Mouse (Mus musculus) mature B cell (primary cell): Measurements from ENCODE around the gene Tmem108.

Experiments
- in situ Hi-C: fragments of 300-500 bp; cut with MboI; formaldehyde crosslinking; loops from 2 replicates; pipeline ENCODE4 v1.14.3; 2019

Gene Tmem108

DNA sequence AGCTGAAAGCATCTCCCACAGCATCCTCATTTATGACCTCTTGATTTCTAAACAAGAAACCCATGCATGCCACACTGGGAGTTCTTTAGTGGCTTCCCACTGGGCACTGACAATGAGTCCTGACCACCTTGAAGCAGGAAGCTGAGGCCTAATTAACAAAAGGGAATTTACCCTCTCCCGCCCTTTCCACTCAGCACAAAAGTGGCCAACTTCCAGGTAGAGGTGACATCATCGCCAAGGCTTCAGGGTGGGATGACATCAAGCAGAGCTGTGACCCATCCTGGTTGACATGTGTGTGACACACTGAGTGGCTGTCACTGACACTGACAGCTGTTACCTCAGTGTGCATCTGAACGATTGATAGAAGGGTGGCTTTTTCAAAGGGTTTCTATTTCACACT lies 124.8 kb downstream of the Tmem108 start:
- in situ Hi-C loops: no loop called here

DNA sequence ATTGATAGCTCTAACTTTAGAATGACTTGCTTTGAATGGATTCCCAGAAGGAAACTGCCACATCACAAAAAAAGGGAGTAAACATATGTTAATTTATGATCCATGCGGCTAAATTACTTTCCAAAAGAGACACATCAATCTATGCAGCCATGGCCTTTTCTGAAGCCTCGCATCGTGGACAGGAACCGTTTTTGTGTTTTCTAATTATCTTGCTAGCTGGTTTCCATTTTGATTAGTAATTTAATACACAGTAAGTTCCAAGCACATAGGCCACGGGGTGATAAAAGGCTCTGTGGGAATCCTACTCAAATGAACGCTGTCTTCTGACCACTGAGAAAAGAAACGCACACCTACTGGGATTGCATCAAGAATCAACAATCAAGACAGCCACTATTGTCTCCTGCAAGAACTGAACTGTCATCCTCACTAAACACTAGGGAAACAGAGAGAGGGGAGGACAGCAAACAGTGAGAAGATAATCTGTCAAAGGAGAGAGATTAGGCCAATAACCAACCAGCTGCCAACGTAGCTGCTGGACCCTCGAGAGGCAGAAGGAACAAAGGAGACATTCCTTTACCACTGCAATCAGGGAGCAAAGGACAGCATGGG lies 132.7 kb downstream of the Tmem108 start:
- in situ Hi-C loops: loop anchor here (10.0 kb wide), 1 partner anchor 366 kb away; no protein-coding TSS in a partner anchor

DNA sequence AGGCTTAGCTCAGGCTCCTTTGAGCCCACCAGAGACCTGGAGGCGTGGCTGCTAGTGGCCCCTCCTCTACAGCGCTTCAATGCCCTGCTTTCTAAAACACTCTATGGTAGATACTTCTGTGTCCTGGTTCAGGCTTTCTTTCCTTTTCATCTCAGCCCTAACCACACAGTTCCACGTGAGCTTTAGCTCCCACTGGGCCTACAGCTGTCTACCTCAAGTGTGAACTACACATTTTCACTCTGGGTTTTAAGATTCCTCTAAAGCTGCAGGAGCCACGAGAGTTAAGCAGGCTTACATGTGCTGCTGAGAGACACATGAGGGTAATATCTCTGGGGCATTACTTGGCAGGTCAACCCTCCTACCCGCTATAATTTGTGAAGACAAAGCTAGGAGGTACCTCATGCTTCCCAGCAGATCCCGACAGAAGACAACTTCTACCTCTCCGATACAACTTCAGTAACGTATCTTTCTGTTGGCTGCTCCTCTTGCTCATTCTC lies 134.2 kb downstream of the Tmem108 start:
- in situ Hi-C loops: loop anchor here (10.0 kb wide), 1 partner anchor 367 kb away; no protein-coding TSS in a partner anchor

DNA sequence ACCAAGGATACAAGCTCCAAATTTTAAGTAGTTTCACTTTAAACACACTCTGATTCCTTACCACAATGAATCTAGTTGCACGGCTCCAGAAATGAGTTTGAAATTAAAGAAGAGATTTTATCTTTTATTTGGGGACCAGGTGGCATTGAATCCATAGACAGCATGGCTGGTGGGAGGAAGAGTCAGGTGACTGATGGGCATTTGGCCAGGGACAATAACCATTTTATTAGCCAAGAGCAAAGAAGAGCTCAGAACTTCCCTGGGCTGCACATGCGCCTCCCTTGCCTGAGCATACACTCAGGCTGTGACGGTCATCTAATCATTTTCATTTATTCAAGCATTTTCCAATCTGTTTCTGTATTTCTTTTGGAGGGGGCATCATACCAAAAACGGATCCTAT lies 135.5 kb downstream of the Tmem108 start:
- in situ Hi-C loops: loop anchor here (10.0 kb wide), 1 partner anchor 369 kb away; no protein-coding TSS in a partner anchor

DNA sequence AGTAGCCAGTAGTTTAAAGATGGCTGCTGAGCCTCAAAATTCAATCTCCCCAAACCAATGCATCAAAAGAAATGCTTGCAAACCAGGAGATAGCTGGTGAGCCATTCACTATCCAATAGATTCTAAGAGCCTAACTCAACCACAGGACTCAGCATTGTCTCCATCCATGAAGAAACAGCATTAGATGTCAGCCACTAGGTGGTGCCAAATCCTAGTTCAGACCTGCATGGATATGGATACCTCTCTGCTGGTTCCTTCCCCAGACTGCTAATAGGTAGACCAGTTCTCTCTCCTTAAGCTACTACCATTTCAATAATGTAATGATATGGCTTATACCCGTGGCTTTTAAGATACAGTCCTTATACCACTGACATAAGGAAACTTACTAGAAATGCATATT lies 137.0 kb downstream of the Tmem108 start:
- in situ Hi-C loops: loop anchor here (5.0 to 10.0 kb wide), 2 partner anchors 133 to 370 kb away; no protein-coding TSS in a partner anchor

DNA sequence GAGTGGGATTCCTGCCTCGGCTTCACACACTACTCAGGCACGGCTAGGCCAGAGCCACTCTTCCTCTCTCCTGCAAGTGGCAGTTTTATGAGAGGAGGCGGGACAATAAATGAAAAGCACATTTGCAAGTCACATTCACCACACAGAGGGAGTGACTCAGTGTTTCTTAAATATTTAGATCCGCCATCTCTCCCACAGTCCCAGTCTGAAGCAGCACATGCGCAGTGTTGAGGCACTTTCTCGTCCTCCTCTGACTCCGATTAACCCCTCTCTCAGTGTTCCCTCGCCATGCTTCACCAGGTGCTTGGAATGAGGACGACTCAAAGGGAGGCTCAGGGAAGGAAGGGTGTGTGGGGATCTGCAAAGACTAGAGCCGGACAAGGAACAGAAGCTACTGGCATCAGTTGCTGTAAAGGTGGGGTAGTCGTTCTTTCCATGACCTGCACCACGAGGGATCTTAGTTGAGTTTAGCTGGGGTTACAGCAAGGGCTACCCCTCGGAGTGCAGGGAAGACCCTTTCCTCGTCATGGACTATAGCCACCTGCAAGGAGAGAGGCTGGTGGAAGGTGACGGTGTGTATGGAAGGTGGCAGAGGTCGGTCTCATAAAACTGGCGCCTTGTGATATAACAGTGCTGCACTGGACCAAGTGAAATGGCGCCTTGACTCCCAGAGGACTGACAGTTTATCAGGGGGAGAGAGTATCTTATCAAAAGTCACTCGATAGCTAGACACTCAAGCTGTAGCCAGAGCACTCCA lies 137.9 kb downstream of the Tmem108 start:
- in situ Hi-C loops: loop anchor here (5.0 to 10.0 kb wide), 2 partner anchors 134 to 371 kb away; no protein-coding TSS in a partner anchor

DNA sequence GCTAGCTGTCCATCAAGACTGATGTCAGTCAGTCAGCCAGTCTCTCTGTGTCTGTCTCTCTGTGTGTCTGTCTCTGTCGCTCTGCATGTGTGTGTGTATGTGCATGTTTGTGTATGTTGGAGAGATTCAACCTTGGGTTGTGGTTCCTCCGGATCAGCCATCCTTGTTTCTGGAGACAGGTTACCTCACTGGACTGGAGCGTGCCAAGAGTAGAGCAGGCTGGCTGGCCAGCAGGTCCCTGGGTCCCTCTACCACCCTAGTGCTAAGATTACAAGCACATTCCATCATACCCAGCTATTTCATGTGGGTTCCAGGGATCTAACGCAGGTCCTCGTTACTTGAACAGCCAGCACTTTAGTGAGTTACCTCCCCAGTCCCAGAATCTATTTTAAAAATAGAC lies 138.6 kb downstream of the Tmem108 start:
- in situ Hi-C loops: loop anchor here (5.0 to 10.0 kb wide), 2 partner anchors 134 to 372 kb away; no protein-coding TSS in a partner anchor

DNA sequence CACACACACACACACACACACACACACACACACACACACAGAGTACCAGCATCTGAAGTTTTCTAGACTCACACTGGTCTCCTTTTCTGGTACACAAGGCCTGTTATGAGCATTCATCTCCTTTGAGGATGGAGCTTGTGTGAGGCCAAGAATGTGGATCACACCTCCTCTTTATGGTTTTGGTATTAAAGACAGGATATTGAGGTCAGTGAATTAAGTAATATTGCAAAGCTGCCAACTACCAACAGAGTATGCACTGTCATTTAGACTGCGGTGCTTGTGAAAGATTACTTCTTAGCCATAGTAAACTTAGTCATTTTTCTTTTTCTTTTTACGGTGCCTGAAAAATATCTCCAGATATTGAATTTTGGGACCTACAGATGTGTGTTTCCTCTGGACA lies 139.8 kb downstream of the Tmem108 start:
- in situ Hi-C loops: loop anchor here (5.0 to 10.0 kb wide), 2 partner anchors 135 to 373 kb away; no protein-coding TSS in a partner anchor

DNA sequence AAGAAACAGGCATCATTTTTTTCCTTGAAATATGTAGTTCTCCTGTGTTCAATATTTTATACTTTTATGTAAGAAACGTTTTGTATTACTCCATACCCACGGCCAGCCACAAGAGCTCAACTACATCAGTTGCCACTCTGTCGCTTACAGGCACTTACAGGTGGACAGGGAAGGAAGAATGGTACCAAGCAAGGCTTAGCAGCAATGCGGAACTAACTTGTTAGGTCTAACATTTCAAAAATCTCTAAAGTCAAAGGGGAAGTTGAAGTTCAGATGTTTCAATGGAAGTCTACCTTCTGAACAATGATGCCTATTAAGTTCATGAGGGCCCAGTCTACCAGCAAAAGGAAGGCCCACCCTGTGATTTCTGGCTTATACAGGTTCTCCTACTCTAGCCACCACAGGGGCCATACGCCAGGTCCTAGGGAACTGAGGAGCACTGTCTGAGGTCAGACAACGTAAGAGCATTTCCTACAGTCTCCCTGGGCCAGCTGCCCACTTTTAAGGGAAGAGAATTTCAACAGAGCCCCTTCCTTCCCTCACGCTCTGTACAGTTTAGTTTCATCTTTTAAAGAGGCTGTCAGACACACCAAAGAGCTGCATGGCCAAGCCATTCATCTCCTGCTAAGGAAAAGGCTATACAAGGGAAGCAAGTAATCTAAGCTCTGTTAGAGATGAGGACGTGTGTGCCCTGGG lies 141.0 kb downstream of the Tmem108 start:
- in situ Hi-C loops: loop anchor here (5.0 to 10.0 kb wide), 2 partner anchors 137 to 374 kb away; no protein-coding TSS in a partner anchor

DNA sequence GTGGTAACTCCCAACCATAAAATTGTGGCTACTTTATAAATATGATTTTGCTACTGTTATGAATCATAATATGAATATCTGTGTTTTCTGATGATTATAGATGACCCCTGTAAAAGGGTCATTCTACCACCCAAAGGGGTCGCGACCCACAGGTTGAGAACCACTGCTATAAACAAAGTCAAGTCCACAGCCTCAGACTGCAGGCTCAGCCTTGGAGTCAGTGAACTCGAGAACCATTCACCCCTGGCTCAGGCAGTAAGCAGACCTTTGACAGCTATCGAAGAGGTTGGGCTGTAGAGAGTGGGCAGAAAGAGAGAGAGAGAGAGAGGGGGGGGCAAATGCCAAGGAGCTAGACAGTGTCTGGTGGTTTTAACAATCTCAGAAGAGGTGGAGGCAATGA lies 147.4 kb downstream of the Tmem108 start:
- in situ Hi-C loops: no loop called here

DNA sequence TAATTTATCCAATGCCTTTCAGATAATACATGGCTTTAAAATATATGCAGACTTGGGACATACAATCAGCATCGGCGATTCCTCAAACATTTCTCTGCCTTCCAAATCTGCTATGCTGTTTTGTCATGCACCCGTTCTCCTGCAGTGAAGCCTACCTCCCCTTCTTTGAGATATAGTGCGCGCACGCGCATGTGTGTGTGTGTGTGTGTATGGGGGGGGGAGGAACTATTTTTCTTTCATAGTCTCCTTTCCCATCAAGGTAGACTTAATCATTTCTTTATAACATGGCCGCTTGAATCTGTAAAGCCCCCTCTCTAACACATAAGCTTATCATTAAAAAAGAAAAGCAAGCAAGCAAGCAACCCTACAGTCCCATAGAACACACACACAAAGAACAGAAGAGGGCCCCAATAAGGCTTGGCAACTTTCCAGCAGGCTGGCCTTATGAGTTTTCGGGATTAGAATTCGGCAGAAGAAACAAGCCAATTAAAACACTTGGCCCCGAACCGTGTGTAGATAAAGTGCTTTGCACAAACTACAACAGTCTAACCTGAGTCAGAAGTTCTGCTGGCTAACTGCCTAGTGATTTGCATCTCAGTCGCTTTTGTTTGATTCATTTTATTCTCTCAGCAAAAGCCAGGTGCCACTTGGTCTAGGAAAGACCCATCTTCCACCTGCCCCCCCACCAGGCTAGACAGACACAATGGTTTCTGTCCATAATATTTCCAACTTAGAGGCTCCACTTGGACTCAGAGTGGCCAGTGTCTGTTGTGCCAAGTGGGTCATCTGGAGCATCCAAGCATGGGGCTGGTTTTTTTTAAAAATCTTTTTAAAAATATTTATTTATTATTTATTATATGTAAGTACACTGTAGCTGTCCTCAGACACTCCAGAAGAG lies 153.2 kb downstream of the Tmem108 start:
- in situ Hi-C loops: no loop called here

DNA sequence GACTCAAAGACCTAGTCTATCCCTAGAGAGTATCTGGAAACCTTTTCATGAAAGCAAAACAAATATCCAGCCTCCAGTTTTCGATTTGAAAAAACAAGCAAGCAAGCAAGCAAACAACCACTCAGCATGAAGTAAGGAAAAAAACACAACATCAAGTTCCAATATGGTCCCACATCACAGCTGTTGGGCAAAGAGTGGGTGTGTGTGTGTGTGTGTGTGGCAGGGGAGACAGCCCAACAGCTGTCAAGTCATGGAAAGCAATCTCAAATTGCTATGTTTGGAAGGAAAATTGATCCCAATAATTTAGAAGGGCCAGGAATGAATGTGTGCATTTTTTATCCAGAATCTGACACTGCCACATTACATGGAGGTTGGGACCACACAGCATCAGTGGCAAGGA lies 155.6 kb downstream of the Tmem108 start:
- in situ Hi-C loops: no loop called here

DNA sequence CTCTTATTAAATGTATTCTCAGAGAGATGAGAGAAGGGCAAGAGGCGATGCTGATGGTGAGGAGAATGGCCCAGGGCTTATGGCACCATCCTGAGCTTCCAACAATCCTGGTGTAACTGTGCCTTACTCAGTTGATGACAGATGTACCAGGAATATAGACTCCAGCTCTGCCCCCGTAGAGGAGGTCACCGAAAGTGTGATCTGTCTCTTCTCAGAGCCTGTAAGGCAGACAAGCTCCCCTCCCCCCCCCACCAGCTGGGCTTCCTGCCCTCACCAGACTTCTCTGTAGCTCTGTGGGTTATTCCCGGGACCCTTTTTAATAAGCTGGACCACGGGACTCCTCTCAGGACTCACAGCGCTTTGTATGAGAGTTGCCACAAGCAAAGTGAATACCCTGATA lies 157.8 kb downstream of the Tmem108 start:
- in situ Hi-C loops: no loop called here

DNA sequence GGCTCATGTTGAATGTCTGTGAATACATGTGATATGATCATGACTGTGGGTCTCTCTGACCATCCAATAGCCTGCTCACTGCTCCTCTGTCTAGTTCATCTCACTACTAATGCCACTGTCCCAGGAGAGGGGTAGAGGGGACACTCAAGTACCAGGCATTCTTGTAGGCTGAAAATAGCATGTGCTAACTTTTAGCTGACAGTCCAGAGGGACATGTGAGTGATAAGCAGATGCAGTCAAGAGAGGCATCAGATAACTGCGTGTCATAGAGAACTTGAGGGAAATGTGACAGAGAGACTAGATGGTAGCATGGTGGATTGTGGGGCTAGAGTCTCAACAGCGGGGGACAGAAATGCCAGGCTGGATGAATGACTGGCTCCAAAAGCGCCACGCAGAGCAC lies 159.8 kb downstream of the Tmem108 start:
- in situ Hi-C loops: no loop called here

DNA sequence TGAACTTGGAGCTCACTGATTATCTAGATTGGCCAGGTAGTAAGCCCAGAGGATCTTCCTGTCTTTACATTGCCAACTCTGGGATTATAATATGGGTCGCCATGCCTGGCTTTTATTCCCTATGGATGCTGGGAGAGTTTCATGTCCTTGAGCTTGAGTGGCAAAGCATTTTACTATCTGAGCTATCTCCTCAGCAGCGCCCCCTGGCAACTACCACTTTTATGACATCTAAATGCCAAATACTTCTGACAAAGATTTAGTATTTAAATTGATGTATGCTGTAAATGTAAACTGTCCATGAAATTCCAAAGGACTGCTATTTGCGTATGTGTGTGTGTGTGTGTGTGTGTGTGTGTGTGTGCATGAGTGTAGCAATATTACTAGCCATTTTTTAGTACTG lies 160.8 kb downstream of the Tmem108 start:
- in situ Hi-C loops: no loop called here

DNA sequence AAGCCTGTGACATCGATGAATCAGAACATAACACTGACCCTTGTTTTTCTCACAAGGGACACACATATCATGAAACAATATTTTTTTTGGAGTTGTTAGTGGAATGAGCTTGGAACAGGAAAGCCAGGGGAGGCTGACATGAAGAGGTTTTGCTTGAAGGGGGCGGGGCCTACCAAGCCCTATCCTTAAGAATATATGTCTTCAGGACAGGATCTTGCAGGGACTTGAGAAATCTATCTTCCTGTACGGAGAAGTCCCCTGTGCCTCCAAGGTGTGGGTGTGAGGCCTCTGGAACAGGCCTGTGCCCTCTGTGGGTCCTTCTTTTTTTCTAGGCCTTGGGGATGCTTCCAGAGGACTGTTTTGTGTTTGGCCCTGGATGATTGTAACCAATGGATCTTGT lies 161.7 kb downstream of the Tmem108 start:
- in situ Hi-C loops: no loop called here

DNA sequence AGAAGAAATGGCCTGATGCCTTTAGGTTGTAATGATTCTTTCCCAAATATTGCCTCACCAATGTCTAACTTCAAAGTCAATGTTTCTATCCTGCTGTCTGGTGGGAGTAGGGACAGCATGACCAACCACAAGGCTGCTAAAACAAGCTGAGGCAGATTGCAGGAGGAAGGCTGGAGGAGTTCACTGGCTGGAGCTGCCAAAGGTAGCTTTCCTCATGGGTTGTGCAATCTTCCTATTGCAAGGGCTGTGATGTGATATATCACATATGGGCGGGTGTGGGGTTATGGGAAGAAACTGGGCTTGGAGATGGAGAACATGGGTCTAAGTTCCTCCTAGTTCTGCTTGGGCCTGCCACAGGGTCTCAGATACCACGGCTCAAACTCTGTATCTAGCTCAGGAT lies 163.8 kb downstream of the Tmem108 start:
- in situ Hi-C loops: no loop called here

DNA sequence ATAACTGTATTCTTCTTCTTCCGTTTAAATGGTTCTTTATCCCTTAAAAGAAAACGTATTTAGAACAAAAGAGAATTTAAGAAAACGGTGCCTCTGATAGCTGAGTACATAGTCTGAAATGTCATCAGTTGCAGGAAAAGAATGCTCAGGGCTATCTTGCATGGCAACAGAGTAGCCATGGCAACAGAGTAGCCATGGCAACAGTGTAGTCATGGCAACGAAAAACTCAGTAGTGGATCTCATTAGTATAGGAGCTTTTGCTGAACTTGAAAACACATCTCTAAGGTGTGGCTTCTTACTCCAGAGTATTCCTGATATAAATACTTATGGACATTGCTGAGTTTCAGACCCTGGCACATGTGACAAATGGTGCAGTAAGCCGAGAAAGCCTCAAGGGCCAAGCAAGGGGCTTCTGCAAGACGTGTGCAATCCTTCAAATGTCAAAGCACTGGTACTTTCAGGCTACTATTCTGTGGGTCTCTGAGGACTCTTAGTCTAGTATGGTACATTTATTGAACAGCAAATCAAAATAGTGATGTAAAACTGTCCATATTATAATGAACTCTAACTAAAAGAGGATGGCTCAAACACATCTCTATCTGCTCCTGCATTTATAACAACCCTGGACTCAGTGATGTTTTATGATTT lies 166.3 kb downstream of the Tmem108 start:
- in situ Hi-C loops: no loop called here

DNA sequence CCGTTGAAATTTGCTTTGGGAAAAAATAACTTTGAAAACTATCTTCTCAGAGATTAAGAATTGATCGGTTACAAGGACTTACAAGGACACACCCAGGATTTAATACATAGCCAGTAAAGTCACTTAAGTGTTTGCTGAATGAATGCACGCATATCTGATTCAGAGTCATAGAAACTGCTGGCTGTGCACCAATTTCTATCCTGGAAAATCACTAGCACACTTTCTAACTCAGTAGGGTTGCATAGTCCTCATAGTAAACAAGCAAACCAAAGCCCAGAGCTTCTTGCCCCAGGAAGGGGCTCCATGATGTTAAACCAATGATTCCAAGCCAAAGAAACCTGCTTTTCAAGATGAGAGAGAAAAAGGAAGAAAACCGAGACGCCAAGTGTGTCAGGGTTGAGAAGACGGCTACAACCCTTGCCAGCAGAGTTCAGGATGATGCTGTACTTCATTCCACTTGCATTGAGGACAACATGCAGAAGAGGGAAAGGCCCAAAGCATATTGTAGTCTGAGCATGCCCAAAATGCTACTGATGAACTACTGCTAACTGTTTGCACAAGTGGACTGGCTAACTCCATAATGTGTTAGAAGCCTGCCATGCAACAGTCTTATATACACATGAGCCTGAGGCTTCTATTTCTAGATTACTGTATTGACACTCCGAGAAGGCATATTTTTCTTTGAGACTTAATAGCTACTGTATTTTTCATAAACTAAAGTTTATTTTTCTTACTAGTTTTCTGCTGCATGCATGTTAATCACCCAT lies 167.0 kb downstream of the Tmem108 start:
- in situ Hi-C loops: no loop called here

DNA sequence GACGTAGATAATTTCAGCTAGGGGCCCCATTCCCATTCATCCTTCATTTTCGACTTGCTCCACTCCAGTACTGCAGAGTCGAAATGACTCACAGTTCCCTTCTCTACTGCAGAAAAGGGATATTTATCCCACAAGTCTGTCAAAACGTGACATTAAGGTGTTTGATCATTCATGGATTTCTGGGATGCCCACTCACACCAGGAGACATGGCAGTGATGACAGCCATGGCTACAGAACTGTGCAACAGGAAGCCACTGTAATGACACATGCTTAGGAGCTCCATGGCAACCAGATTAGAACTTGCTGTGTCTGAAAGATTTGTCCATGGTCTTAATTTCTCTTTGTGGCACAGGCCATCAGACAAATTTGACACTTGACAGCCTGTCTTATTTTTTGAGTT lies 168.6 kb downstream of the Tmem108 start:
- in situ Hi-C loops: no loop called here
